Mouse (Mus musculus) ES-E14 (cell line): ENCODE results near the gene Rad51c.
"Not testable (repeated sequence)": the region's sequence is repeated elsewhere in the genome, so short reads cannot be mapped to it uniquely, and the experiment has no call there.

Source experiments
- CHD2 ChIP-seq: IDR thresholded peaks from 2 replicates; pipeline ENCODE4 v1.6.1; 2014; ENCODE audit warnings: mild to moderate bottlenecking, low read depth, low read length, inconsistent platforms
- ZC3H11A ChIP-seq: IDR thresholded peaks from 2 replicates; pipeline ENCODE4 v1.6.1; 2012; ENCODE audit warnings: low read depth, mild to moderate bottlenecking, inconsistent platforms, low read length, borderline replicate concordance
- ZNF384 ChIP-seq: IDR thresholded peaks from 2 replicates; pipeline ENCODE4 v1.6.1; 2012; ENCODE audit warnings: low read depth, low read length, inconsistent platforms

GRCm38 (mm10) chr11:87431813-87432212, 27.1 kb upstream of the Rad51c start:
- not testable (repeated sequence) for TF ChIP-seq ZC3H11A, ZNF384, CHD2
